Mouse (Mus musculus) embryo, embryonic 11 days (tissue): Measurements from ENCODE around the gene Dusp1.

Source experiments
- DNase-seq: peaks from one replicate; pipeline ENCODE4 v3.0.0-alpha.2; 2015

The Dusp1 gene

DNA sequence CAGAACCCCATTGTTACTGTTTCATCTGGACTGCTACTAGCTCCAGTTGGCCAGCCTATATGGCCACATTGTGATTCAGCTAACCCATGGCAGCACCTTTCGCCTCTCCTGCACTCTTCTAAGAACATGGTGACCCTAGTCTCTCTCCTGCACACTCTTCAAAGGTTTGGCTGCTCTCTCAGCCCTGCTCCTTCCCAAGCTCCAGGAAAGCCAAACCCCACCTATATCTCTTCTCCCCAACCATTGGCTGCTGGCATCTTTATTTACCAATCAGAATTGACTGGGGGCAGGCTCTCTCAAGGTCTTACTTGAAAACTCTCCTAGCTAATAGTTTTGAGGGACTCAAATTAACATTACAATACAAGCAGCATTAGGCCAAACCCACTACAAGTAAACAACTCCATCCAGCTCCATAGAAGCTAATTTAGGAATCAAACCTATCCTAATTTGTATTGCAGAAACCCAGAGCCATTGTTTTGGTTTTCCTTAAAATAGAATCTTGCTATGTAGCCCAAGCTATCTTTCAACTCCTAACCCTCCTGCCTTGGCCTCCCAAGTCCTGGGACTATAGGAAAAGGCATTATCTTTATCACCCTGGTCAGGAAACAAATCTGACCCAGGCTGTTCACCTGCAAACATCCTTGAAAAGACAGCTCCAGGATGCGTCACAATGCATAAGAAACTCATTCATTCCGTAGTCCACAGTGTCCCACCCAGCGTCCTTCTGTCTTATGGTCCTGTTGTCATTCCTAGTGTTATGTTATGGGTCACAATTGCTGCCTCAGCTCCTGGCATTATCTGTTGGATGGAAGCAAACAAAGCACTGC, 67.1 kb downstream of the Dusp1 start:
- DNase-seq = no peak

DNA sequence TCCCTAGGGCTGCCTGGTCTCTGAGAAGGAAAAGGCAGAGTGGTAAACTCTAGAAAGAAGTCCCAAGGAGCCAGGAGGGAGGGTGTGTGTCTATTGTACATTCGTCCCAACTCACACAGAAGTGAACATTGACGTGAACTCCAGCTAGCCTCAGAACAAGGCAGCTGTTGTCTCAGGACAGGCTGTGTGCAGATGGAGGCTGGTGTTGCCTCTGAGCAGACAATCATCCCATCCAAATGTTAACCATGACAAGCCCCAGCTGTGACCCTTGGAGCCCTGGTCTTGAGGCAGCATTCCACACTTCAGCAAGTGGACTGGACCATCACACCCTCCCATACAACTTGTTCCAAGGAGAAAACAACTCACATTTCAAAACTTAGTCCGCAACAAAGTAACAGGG, 69.7 kb downstream of the Dusp1 start:
- DNase-seq = no peak

DNA sequence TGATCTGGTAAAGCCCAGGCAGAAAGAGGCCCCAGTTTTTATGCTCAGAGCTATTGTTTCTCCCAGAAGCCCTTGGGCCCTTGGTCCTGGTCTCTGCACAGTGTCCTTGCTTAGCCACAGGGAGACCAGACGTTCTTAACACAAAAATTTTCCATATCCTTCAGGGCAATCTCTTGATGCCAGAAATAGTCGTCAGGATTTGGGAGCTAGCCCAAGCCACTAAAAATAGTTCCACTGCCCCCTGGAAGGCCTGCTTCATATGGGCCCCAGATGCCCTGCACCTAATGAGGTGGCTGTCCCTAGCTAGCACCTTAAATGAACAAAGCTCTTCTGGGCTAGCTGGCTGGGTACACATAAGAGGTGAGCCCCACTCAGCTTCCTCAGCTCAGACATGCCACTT, 71.0 kb downstream of the Dusp1 start:
- no peak for DNase-seq

DNA sequence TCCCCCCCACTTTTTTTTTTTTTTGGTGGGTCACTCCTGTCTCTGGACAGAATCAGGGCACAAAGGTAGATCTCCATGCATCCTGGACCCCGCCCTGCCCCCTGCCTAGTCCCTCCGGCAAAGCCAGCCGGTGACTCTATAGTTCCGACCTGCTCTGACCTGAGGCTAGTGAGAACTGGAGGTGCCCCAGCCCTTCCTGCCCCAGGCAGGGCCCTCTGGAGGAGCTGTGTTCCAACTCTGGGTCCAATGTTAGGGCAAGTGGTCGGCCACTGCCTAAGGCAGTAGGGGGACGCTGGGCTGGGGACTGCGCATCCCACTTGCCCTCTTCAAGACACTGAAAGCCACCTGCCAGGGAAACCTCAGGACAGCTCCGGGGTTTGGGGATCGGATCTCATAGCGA, 71.9 kb downstream of the Dusp1 start:
- DNase-seq = no peak

DNA sequence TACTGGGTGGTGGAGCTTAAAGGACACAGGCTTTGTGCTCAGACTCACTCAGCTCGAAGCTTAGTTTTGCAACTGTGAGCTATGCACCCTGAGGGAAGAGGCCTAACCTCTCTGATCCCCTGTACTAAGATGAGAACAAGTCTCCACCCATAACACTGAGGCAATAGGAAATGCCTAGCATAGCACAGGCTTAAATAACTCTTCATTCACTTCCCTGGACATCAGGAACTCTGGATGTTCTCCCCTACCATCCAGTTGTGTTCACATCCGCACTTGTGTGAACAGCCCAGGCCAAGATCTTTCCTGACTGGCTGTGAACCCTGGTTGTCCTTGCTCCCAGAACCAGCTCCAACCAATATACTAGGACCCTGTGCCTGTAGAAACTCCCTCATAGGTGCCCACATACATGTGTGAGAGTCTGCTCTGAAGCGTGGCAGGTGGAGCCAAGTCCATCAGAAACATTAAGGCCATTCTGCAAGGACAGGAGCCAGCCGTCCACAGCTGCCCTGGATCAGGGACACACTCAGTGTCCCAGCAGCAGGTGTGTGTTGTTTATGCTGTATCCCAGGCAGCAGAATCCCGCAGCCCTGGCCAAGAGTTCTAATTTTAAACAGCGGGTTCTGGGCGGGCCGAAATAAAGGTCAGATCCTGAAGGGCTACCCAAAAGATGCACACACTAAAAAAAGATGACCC, 73.1 kb downstream of the Dusp1 start:
- no peak for DNase-seq

DNA sequence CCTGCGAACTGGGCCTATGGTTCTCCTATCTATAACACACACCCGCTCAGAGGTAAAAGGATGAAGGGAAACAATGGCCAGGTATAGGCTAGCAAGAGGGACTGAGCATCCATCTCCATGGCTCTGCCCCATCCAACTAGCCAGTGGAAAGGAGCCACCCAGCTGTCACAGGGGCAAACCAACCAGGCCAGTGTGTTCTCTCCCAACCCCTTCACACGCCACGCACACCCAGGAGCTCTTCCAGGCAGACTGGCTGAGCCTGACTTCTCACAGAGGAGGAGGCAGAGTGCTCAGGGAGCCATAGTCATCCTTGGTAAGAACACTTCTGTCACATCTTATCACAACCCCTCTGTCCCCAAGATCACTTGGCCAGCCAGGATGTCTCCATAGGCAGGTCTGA, 74.0 kb downstream of the Dusp1 start:
- no peak for DNase-seq

DNA sequence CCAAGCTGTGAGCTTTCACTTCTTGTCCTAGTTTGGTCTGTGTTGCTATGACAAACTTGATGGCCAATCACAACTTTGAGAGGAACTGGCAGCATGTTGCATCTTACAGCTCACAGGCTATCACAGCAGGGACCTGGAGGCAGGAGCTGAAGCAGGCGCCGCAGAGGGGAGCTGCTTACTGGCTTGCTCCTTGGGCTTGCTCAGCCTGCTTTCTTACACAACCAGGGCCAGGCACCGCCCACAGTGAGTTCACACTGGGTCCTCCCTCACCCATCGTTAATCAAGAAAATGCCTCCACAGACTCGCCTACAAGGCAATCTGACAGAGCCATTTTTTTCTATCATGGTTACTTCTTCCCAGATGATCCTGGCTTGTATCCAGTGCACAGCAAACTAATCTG, 74.7 kb downstream of the Dusp1 start:
- no peak for DNase-seq

DNA sequence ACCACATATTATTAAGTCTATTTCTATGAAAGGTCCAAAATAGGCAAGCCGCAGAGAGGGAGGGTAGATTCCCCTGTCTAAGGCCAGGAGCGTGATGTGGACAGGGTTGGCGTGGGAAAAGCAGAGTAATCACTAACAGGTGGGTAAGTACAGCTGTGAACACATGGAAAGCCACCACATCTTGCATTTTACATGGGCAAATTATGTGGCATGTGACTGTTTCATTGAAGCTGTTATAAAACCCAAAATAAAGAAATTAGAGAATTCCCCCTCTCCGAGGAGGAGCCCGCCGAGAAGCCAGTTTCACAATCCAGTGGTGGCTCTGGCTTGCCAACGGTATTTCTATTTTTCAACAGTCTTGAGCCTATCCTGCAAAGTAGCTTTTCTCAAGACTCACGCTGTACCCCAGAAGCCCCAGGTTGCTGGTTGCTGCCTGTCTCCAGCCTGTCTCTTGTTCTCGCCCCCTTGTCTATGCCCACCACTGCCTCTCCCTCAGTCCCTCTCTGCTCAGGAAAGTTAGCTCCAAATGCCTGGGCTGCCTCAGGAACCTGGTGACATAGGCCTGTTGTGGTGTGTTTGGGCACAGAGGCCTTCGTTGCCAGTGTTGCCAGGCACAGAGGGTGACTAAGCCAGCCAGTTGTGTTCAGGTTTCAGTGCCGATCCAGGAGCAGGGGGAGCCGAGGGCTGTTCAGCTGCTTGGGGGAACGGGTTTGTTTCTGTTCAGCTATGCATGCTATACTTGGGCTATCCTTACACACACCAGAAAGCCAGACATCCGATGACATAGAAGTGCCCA, 77.1 kb downstream of the Dusp1 start:
- DNase-seq = no peak

DNA sequence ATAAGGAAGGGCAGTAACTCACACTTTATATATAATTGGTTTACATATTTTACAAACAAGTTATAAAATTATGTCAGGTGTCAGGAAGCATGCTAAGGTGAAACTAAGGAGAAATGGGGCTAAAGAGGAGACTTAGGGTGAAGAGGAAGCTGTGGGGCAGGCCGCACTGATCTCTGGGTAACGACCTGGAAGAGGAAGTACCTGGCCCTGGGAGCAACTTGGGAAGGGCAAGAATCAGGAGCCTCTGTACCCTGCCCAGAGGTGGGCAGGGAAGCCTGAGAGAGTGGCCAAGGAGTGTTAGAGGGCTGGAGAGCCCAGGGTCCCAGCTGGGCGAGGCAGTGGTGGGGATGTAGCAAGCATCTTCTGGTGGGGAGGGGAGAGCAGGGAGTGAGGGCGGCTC, 81.0 kb downstream of the Dusp1 start:
- no peak for DNase-seq

DNA sequence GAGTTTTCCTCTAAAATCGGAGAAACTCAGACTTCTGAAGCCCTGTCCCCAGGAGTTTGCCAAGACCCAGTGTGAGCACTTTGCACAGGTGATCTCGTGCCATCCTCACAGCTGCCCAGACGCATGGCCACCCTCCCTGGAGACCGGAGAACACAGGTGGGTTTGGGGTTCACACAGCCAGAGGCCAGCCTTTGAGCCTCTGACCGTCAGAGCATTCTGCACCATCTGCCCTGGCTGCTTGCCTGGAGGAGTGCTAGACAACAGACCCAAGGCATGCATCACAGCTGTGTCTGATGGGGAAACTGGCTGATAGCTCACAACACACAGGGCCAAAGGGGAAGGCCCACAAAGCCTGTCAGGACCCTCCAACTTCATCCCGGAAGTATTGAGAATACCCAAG, 82.3 kb downstream of the Dusp1 start:
- no peak for DNase-seq

DNA sequence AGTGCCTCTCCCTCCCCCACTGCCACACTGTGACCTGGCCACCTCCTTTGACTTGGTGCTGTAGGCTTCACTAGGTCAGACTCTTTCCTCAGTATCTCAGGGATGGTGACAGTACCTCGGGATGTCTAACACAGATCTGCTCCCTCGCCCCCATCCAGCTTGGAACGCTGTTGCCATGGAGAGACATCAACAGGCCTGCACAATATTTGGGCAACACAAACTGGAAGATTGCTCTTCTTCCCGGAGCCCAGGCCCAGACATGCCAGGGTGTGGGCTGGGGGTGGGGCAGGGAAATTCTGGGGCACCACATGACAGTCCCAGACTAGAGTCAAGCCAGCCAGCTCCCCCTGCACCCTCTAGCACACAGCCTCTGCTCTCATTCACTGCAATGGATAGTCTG, 83.3 kb downstream of the Dusp1 start:
- DNase-seq = no peak

DNA sequence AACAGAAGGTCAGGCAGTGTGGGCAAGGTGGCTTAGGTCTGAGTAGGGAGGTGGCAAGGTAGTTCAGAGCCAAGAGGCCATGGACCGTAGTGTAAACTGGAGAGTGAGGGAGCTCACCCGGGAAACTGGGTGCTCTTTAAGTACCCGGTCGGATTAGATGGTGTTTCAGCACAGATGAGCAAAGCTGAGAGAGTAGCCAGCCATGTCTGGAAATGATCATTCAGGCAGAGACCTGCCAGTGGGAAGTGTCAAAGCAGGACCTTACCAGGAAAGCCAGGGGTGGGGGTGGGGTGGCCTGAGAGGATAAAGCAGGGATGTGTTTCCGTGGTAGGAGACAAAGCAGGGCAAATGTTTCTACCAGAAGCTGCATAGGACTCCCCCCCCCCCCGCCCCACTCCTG, 85.1 kb downstream of the Dusp1 start:
- DNase-seq = peak; percentile 16

DNA sequence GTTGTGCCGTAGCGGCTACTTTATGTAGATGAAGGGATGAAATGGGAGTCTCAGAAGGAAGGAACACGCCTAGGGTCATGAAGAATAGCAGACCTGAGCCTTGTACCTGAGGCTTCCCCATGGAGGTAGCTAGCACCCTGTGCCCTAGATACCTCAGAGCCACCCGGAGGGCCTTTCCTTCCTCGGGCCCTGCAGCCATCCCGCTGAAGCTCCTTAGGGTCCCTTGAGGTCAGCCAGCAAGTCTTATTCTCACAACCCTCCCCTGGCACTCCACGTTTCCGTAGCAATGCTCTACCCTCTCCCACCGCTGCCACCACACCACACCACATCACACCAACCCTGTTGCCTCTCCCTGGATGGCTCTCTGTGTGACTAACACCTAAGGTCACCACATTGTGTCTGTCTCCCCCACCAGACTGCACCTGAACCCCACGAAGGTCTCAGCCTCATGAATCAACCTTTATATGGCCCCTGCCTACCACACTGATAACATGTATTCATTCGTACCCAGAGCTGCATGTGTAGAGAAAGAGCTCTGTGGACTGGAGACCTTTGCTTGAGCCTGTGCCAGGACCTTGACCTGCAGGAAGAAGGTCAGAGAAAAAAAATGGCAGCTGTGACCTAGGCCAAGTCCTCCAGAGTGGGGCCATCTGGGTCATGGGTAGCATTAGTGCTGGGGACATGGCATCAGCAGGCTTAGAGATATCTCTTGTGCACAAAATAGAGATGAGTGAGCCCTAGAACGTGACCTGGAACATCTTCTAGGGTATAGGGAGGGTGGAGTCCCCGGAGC, 93.6 kb downstream of the Dusp1 start:
- no peak for DNase-seq

DNA sequence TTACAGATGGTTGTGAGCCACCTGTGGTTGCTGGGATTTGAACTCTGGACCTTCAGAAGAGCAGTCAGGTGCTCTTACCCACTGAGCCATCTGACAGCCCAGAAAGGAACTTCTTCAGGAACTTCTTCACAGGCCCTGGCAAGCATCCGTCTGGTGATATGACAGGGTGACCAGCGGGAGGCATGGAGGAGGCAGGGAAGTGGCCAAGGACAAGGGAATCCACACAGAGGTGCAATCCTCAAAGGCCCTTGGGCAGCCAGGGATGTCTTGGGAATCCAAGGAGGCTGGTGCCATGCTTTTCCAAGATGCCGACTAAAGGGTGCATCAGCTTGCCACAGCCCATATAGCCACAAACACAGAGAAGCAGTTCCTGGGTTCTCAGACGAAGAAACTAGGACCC, 94.3 kb downstream of the Dusp1 start:
- DNase-seq = no peak

DNA sequence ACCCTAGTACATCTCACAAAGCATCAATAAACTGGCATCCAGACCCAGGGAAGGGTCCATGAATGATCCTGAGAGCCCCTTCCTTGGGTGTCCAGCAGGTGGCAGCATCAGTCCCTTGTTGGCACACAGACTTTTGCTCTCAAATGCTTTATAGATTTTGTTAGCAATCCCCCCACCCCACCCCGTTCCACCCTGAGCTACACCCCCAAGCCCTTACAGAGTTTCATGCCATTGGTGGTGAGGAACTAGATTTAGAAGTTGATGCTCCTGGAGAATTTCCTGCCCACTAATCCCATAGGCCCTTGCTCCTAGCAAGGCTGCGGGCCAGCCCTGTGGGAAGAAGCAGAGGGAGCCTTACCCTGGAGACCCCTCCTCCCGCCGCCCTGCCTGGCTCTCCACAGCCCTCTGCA, 95.2 kb downstream of the Dusp1 start:
- DNase-seq = peak; percentile 85

DNA sequence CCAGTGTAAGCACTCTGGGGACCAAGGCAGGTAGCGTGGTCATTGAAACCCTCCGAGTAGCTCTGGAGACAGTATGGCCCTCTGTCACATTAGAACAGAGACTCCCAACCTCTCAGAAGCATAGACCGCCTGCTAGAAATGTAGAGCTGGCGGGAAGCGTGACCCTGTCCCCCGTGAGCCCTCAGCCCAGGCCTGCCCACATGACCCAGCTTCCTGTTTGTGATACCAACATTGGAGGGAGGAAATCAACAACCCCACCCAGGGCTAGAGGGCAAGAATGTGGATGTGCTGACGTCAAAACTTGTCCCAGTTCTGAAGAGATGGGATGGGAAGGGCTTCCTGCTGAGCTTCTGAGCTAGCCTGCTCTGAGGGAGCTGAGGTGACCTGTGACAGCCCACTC, 97.0 kb downstream of the Dusp1 start:
- no peak for DNase-seq

DNA sequence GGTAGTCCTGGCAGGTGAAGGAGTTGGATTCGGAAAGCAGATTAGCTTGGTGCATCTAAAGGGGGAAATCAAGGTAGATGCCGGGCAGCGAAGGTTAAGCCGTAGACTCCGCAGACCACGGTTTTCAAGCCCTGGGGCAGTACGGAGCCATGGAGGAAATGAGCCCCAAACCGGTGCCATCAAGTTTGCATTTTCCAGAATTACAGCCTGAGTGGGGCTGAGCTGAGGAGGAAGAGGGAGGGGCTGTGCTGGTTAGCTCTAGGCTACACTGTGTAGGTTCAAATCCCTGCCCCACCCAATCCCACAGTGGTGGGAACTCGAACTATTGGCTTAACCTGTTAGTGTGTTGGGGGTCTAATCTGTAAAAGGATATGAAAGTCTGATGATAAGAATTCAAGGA, 97.4 kb downstream of the Dusp1 start:
- no peak for DNase-seq

DNA sequence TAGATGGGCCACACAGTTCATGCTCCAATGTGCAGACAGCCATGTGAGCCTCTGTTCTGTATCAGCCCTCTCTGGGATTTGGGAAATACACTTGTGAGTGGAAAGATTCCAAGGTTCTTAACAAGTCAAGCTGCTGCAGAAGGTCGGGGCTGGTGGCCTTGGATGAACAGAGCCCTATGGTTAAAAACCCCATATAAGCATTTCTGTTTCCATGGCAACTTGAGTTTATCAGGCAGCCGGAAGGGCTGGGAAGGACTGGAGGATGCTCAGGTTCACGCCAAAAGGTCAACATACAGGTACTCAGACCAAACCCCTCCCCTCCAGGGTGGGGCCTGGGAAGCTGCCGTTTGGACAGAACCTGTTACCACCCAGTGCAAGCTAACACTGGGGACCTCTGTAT, 97.9 kb downstream of the Dusp1 start:
- DNase-seq = no peak

DNA sequence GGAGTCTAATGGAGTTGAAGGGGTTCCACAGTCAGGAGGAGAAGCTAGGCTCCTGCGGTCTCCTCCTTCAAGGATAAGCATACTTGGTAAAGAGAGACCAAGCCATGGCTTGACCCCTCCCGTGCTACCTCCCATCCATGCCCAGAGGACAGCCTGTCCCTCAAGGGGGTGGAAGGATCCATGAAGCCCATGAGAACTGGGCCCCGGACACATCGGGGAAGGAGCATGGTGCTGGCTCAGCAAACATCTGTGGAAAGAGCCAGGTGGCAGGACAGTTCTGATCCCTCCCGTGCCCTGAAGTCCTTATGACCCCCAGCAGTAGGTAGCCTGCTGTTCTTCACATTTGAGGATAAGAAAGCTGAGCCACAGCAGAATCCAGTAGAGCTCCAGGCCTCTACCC, 98.5 kb downstream of the Dusp1 start:
- DNase-seq = no peak

DNA sequence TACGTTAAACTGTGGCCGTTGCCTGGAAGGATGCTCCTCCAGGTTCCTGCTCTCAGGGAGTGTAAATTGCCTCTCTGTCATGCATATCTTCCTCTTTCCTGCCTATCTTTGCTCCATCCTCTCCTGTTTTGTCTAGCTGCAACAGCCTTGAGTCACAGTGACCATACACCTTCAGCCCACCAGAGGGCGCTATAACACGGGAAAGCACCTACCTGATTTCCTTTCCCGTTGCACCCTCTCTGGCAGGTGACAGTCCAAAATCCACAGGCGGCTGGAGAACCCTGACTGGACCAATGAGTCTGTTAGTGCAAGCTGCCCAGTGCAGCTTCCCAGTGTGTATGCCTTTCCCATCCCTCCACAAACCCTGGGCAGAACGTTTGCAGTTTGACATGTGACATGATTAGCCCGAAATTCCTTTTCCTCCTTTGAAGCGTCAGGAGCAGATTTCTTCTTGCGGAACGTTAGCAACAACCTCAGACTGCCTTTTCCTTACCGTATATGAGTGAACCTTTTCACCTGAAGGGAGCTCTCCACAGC, 99.2 kb downstream of the Dusp1 start:
- DNase-seq = peak; percentile 77

DNA sequence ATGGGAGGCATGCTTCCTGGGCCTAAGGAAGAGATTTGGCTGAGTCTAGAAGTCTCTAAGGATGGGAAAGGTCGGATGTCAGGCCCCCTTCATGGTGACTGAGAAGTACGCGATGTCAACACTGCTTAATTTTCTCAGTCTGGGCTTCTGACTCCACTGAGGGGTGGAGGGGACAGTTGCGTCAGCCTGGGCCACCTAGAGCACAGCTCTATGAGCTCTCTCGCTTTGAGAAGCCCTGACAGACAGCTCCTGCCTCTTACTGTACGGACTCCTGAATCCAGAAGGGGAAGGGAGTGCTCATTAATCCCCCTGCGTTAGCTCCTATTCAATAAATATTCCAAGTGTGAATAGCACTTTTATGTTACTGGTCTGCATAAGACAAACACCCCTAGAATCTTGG, 103.9 kb downstream of the Dusp1 start:
- DNase-seq = no peak

DNA sequence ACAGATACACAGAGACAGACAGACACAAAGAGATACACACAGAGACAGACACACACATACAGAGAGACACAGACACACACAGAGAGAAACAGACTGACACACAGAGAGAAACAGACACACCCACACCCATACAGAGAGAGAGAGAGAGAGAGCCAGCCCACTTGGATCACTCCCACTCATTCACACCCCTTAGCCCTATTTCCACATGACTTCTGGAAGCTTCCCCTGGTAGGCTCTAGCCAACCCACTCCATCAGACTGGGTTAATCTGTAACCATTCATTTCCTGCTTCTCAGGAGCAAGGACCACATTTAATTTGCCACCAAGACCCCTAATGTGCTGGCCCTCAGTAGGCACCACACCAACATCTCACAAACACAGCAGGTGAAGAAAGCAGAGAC, 104.4 kb downstream of the Dusp1 start:
- no peak for DNase-seq
